Mouse (Mus musculus) 3134 (cell line): ENCODE data around the gene Kbtbd4.

Experiments used
- DNase-seq: peaks from one replicate; pipeline ENCODE4 v3.0.0-alpha.2; 2011; ENCODE audit warnings: low spot score; ENCODE audit not compliant: insufficient read length; ENCODE audit errors: extremely low read depth

Kbtbd4 gene

GRCm38 (mm10) chr2:90950582-90951194, 46.1 kb downstream of the Kbtbd4 start:
- no peak for DNase-seq

DNA sequence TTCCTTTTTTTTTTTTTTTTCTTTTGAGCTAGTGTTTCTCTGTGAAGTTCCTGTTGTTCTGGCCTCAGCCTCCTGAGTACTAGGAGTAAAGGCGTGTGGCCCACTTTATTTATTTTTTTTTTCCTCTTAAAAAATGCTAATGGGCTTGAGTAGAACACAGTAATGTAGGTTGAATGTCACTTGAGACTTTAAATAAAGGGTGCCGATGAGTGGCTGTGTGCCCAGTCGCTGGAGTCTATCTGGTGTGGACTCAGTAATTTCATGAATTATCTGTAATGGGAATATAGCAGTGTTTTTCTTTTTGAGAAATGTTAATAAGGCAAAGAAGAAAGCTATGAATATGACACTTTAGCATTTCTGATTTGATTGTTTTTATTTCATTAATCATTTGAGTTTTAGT, 48.9 kb downstream of the Kbtbd4 start:
- DNase-seq, result no peak

GRCm38 (mm10) chr2:90956053-90956452, 51.5 kb downstream of the Kbtbd4 start:
- no peak for DNase-seq

- DNase-seq, result no peak
These were observed 54.3 kb downstream of the Kbtbd4 start for GRCm38 (mm10) chr2:90958856-90959255.

DNA sequence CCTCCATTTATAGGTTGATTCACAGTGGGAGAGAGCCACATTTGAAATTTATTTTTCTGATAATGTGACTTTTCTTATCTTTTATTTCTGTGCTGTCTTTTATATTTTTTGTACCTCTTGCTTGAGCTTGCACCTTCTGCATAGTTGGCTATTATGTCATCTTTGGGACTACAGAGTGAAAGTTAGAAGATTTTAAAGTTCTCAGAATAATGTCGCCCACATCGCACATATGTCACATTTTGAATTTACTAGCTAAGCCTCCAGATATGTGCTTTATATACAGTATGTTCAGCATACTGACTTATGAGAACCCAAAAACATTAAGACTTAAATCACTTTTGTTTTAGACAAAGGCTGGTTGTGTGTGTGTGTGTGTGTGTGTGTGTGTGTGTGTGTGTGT, 55.5 kb downstream of the Kbtbd4 start:
- no peak for DNase-seq
